Mouse (Mus musculus) myocyte (in vitro differentiated cells): ENCODE data around the gene Vmn1r1. TPM values are rescaled to one million over a fixed set of nuclear protein-coding genes. Genes with fewer than 3 reads are reported as not detected.

Experiments
- H3K27me3 ChIP-seq: one replicate; pipeline ENCODE4 v1.6.1; 2011; ENCODE audit not compliant: control insufficient read depth, insufficient read depth, insufficient read length
- H3K36me3 ChIP-seq: one replicate; pipeline ENCODE4 v1.6.1; 2011; ENCODE audit not compliant: control insufficient read depth, insufficient read depth
- H3K4me2 ChIP-seq: one replicate; pipeline ENCODE4 v1.6.1; 2011; ENCODE audit warnings: low read depth, control low read depth
- H3K4me3 ChIP-seq: one replicate; pipeline ENCODE4 v1.5.1; 2011; ENCODE audit warnings: mild to moderate bottlenecking, control low read depth, moderate library complexity
- H3K79me2 ChIP-seq: one replicate; pipeline ENCODE4 v1.6.1; 2011; ENCODE audit not compliant: control insufficient read depth, insufficient read depth
- H3ac ChIP-seq: one replicate; pipeline ENCODE4 v1.6.1; 2011; ENCODE audit not compliant: control insufficient read depth, insufficient read length
- CEBPB ChIP-seq: IDR thresholded peaks from 2 replicates; pipeline ENCODE4 v1.6.1; 2011; ENCODE audit warnings: mild to moderate bottlenecking, moderate library complexity; ENCODE audit not compliant: poor library complexity, insufficient read depth, severe bottlenecking
- E2F4 ChIP-seq: IDR thresholded peaks from one replicate; pipeline ENCODE4 v1.6.1; 2011; ENCODE audit warnings: mild to moderate bottlenecking, control low read depth, moderate library complexity; ENCODE audit not compliant: insufficient read depth
- MAX ChIP-seq: IDR thresholded peaks from one replicate; pipeline ENCODE4 v1.6.1; 2011; ENCODE audit warnings: low read depth, mild to moderate bottlenecking, control low read depth
- MYOD1 ChIP-seq, 3 experiments: IDR thresholded peaks; one replicate each; pipeline ENCODE4 v1.6.1; 2011; ENCODE audit warnings: control low read depth in 2 of 3, low read depth in 2 of 3, mild to moderate bottlenecking in 2 of 3, moderate library complexity in 1 of 3; ENCODE audit not compliant: insufficient read length in 2 of 3, control insufficient read depth in 1 of 3
- MYOG ChIP-seq, 3 experiments: IDR thresholded peaks; one replicate each; pipeline ENCODE4 v1.6.1; 2011; ENCODE audit warnings: control low read depth in 2 of 3, low read depth in 2 of 3, mild to moderate bottlenecking in 2 of 3; ENCODE audit not compliant: insufficient read length in 2 of 3, control insufficient read depth in 1 of 3, insufficient read depth in 1 of 3
- POLR2A ChIP-seq: IDR thresholded peaks from one replicate; pipeline ENCODE4 v1.6.1; 2011; ENCODE audit warnings: low read depth, mild to moderate bottlenecking, control low read depth, moderate library complexity; ENCODE audit not compliant: insufficient read length
- POLR2AphosphoS2 ChIP-seq: IDR thresholded peaks from one replicate; pipeline ENCODE4 v1.6.1; 2011; ENCODE audit warnings: low read depth, control low read depth; ENCODE audit not compliant: insufficient read length
- REST ChIP-seq: IDR thresholded peaks from one replicate; pipeline ENCODE4 v1.6.1; 2011; ENCODE audit warnings: mild to moderate bottlenecking, control low read depth, moderate library complexity; ENCODE audit not compliant: insufficient read depth, insufficient read length
- SRF ChIP-seq: IDR thresholded peaks from one replicate; pipeline ENCODE4 v1.6.1; 2011; ENCODE audit warnings: low read depth; ENCODE audit not compliant: control insufficient read depth, insufficient read length
- TCF12 ChIP-seq: IDR thresholded peaks from one replicate; pipeline ENCODE4 v1.6.1; 2011; ENCODE audit warnings: mild to moderate bottlenecking, control low read depth; ENCODE audit not compliant: poor library complexity, insufficient read depth, severe bottlenecking
- TCF3 ChIP-seq: IDR thresholded peaks from one replicate; pipeline ENCODE4 v1.6.1; 2011; ENCODE audit warnings: low read depth, control low read depth; ENCODE audit not compliant: insufficient read length
- USF1 ChIP-seq: IDR thresholded peaks from one replicate; pipeline ENCODE4 v1.6.1; 2011; ENCODE audit warnings: low read depth, mild to moderate bottlenecking, control low read depth, moderate library complexity
- polyA plus RNA-seq: library from polyadenylated mRNA; unstranded; fragments of >200 nt; fragmentation: generic; extraction: Trizol; gene quantifications from one replicate; pipeline ENCODE4 v1.2.1, GENCODE M21; 2012; ENCODE audit warnings: missing spikeins

Vmn1r1 gene
- polyA plus RNA-seq, 1 experiment = not detected

GRCm38 (mm10) chr1:182111386-182112317 lies 52.6 kb downstream of the Vmn1r1 start:
- H3ac ChIP-seq = no peak overlapping the region
- no peaks in the 10 kb centered on the region for H3K79me2 ChIP-seq
- H3K36me3 ChIP-seq = no peaks in the 10 kb centered on the region
- H3K27me3 ChIP-seq = no peaks in the 10 kb centered on the region
- no peak overlapping the region for H3K4me2 ChIP-seq
- H3K4me3 ChIP-seq = no peak overlapping the region
- TF ChIP-seq MYOD1 (IDR thresholded peaks at IDR 0.05; ENCODE audit: control insufficient read depth in 1 of 3, insufficient read length in 2 of 3, low read depth in 2 of 3) (peak in 1 of 3 experiments; percentile 16), MYOG (IDR thresholded peaks at IDR 0.05; ENCODE audit: control insufficient read depth in 1 of 3, insufficient read depth in 1 of 3, insufficient read length in 2 of 3, low read depth in 2 of 3) (peak in 2 of 3 experiments; percentile 47 to 49), SRF (no peak)

- peak overlapping the region; percentile 14 for H3K4me2 ChIP-seq
Measured at GRCm38 (mm10) chr1:182110708-182111385, 53.4 kb downstream of the Vmn1r1 start.

GRCm38 (mm10) chr1:182110185-182110584 lies 54.1 kb downstream of the Vmn1r1 start:
- Histone ChIP-seq H3K79me2 (no peaks in the 10 kb centered on the region), H3K36me3 (no peaks in the 10 kb centered on the region), H3K4me2 (no peak overlapping the region), H3ac (no peak overlapping the region), H3K4me3 (no peak overlapping the region), H3K27me3 (no peaks in the 10 kb centered on the region)
- no peak for TF ChIP-seq POLR2A
- TF ChIP-seq POLR2AphosphoS2 = no peak
- no peak for TF ChIP-seq MYOG (IDR thresholded peaks at IDR 0.05; ENCODE audit: control insufficient read depth in 1 of 3, insufficient read depth in 1 of 3, insufficient read length in 2 of 3, low read depth in 2 of 3)
- no peak for TF ChIP-seq TCF3
- no peak for TF ChIP-seq E2F4
- no peak for TF ChIP-seq REST
- TF ChIP-seq SRF = no peak
- no peak for TF ChIP-seq CEBPB
- no peak for TF ChIP-seq TCF12
- no peak for TF ChIP-seq MYOD1 (IDR thresholded peaks at IDR 0.05; ENCODE audit: control insufficient read depth in 1 of 3, insufficient read length in 2 of 3, low read depth in 2 of 3)
- no peak for TF ChIP-seq MAX
- TF ChIP-seq USF1 = no peak

More at GRCm38 (mm10) chr1:182110708-182111385, 53.4 kb downstream of the Vmn1r1 start:
- no peaks in the 10 kb centered on the region for H3K79me2 ChIP-seq
- H3ac ChIP-seq = no peak overlapping the region
- TF ChIP-seq MYOD1 (IDR thresholded peaks at IDR 0.05; ENCODE audit: control insufficient read depth in 1 of 3, insufficient read length in 2 of 3, low read depth in 2 of 3) = peak; percentile 3 to 66 (median 63)
- TF ChIP-seq MYOG (IDR thresholded peaks at IDR 0.05; ENCODE audit: control insufficient read depth in 1 of 3, insufficient read depth in 1 of 3, insufficient read length in 2 of 3, low read depth in 2 of 3) = peak in 2 of 3 experiments; percentile 37 to 85
- no peak for TF ChIP-seq TCF3
- H3K27me3 ChIP-seq = no peaks in the 10 kb centered on the region
- H3K4me3 ChIP-seq = no peak overlapping the region
- H3K36me3 ChIP-seq = no peaks in the 10 kb centered on the region

- Histone ChIP-seq H3K27me3 (no peaks in the 10 kb centered on the region), H3K4me2 (no peak overlapping the region), H3ac (no peak overlapping the region), H3K4me3 (no peak overlapping the region), H3K79me2 (no peaks in the 10 kb centered on the region), H3K36me3 (no peaks in the 10 kb centered on the region)
- no peak for TF ChIP-seq CEBPB
- TF ChIP-seq MYOG (IDR thresholded peaks at IDR 0.05; ENCODE audit: control insufficient read depth in 1 of 3, insufficient read depth in 1 of 3, insufficient read length in 2 of 3, low read depth in 2 of 3) = no peak
- TF ChIP-seq TCF12 = no peak
Measured at GRCm38 (mm10) chr1:182108397-182109099, 55.7 kb downstream of the Vmn1r1 start.

- H3K79me2 ChIP-seq = no peaks in the 10 kb centered on the region
- TF ChIP-seq TCF12 (no peak), SRF (no peak), MYOG (IDR thresholded peaks at IDR 0.05; ENCODE audit: control insufficient read depth in 1 of 3, insufficient read depth in 1 of 3, insufficient read length in 2 of 3, low read depth in 2 of 3) (no peak), REST (no peak), POLR2AphosphoS2 (no peak), E2F4 (no peak), TCF3 (no peak), MYOD1 (IDR thresholded peaks at IDR 0.05; ENCODE audit: control insufficient read depth in 1 of 3, insufficient read length in 2 of 3, low read depth in 2 of 3) (no peak), CEBPB (no peak), POLR2A (no peak), USF1 (no peak), MAX (no peak)
- H3K27me3 ChIP-seq = no peaks in the 10 kb centered on the region
- H3K36me3 ChIP-seq = no peaks in the 10 kb centered on the region
- H3K4me3 ChIP-seq = no peak overlapping the region
- no peak overlapping the region for H3ac ChIP-seq
- no peak overlapping the region for H3K4me2 ChIP-seq
Measured at GRCm38 (mm10) chr1:182107251-182107650, 57.0 kb downstream of the Vmn1r1 start.
